Mouse (Mus musculus): ENCODE results near the gene Cpne1.

Gene Cpne1

DNA sequence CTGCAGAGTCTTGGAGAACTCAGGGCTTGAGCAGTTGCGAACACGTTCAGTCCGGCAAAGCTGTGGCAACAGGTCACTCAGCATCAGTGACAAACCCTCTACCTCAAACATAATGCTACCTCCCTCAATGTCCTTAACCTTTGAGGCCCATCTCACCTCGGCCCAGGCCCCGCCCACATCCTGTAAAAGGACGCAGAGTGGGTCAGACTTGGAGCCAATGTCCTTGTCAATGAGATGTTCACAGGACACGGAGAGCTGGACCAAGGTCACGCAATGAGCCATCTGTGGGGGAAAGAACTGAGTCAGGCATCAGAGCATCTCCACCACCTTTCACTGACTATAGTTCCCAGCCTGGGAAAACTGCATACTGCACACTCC lies 32.6 kb downstream of the Cpne1 start:
- no peak for DNase-seq

DNA sequence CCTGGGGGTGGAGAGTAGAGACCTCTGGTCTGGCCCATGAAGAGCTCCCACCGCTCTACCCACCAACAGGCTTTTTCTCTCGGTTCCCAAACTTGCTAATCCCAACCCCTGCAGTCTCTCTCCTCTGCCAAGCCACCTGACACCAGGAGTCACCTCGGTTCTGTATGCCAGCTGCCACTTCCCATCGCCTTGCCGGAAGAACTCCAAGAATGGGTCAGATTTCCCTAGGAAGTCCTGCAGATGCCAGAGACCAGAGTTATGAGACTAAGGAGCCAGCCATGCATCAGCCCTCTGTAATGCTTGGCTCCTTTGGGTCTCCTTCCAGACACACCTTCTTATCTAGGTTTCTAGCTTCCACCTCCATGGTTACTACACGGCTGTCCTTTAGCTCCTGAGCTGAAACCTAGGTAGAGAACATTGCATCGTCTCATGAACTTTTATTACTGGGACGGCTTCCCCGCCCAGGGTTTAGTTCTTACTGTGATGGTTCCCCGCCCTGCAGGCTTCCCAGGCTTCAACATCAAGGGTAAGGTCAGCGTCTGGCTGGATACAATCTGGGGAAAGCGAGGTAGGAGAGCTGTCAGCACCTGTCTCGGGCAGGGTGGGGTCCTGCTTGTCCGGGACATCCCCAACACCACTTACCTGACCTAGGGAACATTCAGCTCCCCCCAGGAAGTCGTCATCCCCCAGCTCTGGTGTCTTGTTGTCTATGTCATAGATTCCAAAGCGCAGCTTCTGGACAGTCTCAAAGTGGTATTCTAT lies 33.2 kb downstream of the Cpne1 start:
- DNase-seq: no peak

GRCm38 (mm10) chr2:156077461-156077860 lies 34.3 kb downstream of the Cpne1 start:
- DNase-seq: no peak

GRCm38 (mm10) chr2:156073725-156074124 lies 38.0 kb downstream of the Cpne1 start:
- DNase-seq: no peak

DNA sequence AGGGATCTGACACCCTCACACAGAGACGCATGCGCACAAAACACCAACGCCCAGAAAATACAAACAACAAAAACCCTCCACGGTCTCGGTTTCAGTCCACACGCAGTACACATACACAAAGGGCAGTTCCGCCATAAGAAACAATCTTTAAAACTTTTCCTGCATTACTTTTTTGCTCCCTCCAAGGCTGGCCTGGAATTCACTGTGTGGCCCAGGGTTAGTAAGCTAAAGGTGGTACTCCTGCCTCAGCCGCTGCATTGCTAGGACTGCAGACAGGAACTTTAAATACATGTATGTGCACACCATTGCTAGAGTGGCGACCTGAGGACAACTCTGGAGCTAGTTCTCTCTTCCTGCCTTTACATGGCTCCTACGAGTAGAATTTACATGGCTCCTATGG lies 40.5 kb downstream of the Cpne1 start:
- DNase-seq: no peak

- no peak for DNase-seq
These were observed 43.8 kb downstream of the Cpne1 start for GRCm38 (mm10) chr2:156067916-156068315.

DNA sequence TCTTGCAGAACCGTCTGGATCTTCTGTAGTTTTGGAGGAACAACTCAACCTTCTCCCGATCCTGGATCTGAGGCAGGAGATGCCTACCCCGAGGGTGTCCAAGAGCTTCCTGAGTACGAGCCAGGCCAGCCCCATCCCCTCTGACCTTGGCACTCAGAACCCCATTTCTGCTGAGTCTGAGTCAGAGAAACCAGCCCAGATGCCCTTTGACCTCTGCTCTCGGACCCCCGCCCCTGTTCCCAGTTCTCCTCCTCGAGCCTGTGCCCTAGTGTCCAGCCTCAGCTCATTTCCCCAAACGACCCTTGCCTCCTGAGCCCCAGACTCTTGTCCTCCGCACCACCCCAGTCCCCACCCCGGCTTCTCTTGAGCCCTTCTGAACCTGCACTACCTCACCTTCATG lies 45.6 kb downstream of the Cpne1 start:
- no peak for DNase-seq

- peak; percentile 80 for DNase-seq
These were observed 46.4 kb downstream of the Cpne1 start, which contains the start of gene Spag4 for GRCm38 (mm10) chr2:156065099-156066041. TSS of gene Spag4 (plus strand) at chr2:156065175.

DNA sequence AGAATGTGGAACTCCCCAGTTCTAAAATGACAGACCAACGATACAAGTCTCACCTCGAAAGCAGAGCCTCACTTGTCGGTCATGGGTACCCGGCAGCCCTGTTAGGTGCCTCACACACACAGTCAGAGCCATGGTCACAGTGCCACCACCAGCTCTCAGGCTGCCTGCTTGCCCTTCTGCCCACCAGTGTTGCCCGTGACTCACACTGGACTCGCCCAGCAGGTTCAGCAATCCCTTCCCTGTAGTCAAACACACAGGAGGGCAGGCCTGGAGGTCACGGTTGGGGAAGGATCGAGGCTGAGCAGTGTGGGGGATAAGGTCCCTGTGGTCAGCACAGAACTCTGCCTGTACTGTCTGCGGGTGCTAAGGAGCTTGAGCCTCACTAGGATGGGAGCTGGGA lies 58.9 kb downstream of the Cpne1 start, which contains the start of gene Fer1l4:
Gene Fer1l4, minus strand, starts transcription at position 132 of the 400 bp plus-strand sequence.
- no peak for DNase-seq

- peak; percentile 36 for DNase-seq
These were observed 63.8 kb downstream of the Cpne1 start for GRCm38 (mm10) chr2:156047929-156048328.

DNA sequence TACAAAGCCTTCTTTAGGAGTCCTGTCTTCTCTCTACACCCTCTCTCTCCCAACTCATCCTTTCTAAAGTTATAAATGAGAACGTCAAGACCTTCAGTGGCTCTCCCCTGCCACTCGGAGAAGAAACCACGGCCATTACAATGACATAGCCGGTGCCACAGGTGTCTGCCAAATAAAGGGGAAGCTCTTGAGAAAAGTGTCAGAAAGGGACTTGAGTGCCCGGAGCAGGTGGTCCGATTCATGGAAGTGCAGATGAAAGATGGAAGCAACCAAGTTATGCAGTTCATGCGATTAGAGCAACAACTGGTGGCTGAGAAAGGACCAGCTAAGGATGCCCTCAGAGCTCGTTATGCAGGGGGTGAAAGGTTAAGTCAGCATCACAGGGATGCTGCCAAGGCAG lies 68.9 kb downstream of the Cpne1 start:
- DNase-seq: no peak

GRCm38 (mm10) chr2:156039390-156039789 lies 72.4 kb downstream of the Cpne1 start:
- no peak for DNase-seq

DNA sequence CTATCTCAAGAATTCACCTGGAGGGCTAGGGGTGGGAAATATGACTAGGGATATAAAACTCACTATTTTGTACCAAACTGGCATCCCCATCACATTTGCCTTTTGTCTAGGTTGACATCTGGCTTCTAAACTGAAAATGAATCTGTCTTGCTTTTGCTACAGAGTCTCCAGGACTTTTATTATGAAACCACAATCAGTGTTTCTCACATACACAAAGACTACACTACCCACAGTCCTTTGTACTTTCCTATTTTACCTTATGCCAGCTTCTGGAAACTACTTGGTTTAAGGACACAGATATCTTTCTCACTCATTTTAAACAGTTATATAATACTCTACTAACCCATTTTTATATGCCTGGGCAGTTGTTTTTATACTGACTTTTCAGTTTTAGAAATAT lies 86.3 kb downstream of the Cpne1 start:
- DNase-seq: no peak
